Mouse (Mus musculus): ENCODE results near the gene Lamtor1.

The Lamtor1 gene

DNA sequence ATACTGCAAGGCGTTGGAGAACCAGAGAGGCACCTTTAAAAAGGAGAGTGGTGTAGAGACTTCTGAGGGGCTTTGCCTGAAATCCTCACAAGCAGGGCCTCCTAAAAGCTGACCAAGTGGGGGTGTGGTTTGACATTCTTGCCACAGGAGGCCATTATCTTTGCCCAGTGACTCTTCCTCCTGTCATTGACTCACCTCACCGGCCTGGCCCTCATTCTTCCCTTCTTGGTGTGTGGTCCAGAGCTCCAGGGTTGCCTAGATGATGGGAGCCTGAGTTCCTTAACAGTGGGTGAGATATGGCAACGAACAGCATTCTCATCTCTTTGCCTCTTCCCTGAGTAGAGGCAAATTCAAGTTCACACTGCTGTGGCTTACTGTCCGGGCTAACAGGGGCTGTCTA, 50.2 kb downstream of the Lamtor1 start:
- no peak for DNase-seq

DNA sequence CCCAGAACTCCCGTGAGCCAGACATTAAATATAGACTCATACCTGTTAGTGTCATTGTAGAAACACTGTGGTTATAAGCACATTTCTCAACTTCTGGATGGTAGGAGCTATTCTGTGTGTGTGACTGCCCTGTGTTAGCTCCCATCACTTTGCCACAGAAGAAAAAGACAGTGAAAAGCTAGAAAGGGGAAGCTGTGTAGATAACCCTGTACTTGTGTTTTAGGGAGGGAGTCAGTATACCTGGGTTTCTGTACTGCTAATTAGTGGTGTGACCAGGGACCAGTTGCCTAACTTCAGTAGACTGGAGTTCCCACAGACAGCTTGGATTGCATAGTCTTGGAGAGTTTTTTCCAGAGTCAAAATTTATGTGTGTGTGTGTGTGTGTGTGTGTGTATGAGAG, 50.8 kb downstream of the Lamtor1 start:
- DNase-seq: no peak

DNA sequence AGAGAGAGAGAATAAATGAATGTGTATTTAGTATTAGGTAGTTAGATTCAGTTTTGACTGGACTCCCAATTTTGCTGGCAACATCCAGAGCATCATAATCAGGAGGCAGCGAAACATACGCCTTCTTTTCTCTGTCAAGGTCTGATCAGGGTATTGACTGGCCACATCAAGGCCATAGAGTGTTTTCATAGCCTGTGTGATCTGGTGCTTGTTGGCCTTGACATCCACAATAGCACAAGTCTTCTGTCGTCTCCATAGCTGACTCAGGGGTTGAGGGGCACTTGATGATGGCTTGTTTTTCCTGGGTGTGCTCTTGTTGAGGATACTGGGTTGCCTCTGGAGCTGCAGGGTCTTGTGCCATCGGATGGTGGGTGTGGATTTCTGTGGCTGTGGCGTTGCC, 51.2 kb downstream of the Lamtor1 start:
- DNase-seq: no peak

DNA sequence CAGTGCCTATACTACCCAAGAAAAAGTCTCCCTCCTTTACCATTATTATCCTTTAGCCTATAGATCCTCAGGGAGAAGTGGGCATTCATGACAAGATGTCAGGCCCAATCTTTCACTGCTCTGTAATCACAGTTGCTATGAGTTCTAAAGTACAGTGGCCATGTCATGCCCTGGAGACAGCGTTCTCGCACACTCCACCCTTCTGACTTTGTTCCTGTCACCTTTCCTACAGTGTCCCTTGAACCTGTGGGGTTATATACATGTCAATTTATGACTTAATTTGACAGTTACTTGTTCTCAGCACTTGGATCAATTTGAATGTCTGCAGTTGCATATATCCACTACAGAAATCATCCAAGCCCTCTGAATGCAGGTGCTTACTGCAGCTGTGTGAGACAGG, 57.1 kb downstream of the Lamtor1 start:
- no peak for DNase-seq

DNA sequence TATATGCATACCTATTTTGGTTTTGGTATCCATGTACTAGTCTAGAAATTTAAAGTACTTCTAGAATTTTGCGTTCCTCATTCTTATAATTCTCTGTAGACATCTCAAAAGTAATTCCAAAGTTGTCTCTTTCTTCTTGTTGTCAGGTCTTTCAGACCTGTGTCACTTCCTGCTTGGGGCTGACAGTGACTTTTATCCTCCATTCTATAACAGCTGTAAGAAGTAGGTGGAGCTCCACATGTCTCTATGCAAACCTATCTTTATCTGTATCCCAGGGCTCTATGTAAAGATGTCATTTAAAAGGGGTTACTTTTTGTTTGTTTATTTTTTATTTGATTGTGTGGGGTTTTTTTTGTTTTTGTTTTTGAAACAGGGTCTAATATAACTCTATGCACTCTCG, 57.9 kb downstream of the Lamtor1 start:
- DNase-seq: no peak

DNA sequence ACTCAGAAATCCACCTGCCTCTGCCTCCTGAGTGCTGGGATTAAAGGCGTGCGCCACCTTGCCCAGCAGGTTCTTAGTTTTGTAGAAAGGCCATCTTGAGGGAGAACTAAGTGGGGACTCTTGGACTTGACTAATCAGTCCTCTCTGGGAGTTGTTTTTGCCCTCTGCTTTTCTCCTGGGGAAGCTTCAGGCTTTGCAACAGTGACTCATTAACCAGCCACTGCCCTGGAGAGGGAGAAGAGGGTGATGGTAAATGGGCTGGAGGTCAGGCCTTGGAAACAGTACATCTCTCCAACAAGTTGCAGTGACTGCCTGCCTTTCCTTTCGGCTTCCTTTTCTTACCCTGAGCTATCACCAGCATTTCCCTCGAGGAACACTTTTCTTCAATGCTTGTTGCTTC, 58.8 kb downstream of the Lamtor1 start:
- no peak for DNase-seq

DNA sequence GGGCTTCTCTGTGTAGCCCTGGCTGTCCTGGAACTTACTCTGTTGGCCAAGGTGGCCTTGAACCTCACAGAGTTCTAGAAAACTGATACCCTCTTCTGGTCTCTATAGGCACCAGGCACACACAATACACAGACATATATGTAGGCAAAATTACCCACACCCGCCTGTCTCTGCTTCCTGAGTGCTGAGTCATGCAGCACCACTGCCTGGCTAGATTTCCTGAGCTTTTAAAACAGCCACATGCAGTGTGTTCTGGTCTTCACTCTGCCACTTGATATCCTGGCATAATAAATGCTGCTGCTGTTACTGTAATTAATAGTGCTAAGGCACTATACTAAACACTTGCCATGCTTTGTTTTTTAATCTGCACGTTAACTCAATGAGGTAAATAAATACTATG, 59.9 kb downstream of the Lamtor1 start:
- no peak for DNase-seq

DNA sequence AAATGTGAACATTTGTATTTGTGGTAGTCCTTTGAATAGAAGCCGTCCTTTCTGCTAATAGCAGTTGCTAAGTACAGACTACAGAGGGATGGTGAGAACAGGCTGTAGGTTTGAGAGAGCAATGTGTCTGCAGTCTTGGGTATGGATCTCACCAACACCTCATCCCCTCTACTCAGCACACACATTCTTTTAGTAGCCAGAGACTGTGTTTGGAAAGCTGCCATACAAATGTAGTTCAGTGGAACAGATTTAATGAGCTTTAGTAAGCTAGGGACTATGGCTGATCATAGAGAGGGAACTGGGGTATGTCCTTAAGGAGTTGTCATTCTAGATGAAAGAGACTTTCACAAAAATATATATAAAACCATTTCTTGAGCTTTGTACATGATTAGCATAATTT, 61.6 kb downstream of the Lamtor1 start:
- no peak for DNase-seq

DNA sequence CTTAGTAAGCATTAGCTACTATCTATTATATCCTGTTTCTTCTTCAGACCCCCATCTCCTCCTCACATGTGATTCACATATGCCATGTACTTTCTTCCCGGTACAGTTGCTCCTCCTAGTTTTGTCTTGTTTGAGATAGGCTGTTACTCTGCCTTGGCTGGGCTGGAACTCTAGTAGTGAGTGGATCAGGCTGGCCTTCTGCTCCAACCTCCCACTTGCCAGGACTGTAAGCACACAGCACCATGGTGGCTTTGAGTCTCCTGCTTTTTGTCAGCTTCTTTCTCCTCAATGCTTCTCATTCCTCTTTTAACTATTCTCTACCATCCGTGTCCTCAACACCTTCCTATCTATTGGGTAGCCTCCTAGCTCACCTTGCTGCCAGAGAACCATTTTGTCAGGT, 63.0 kb downstream of the Lamtor1 start:
- no peak for DNase-seq

DNA sequence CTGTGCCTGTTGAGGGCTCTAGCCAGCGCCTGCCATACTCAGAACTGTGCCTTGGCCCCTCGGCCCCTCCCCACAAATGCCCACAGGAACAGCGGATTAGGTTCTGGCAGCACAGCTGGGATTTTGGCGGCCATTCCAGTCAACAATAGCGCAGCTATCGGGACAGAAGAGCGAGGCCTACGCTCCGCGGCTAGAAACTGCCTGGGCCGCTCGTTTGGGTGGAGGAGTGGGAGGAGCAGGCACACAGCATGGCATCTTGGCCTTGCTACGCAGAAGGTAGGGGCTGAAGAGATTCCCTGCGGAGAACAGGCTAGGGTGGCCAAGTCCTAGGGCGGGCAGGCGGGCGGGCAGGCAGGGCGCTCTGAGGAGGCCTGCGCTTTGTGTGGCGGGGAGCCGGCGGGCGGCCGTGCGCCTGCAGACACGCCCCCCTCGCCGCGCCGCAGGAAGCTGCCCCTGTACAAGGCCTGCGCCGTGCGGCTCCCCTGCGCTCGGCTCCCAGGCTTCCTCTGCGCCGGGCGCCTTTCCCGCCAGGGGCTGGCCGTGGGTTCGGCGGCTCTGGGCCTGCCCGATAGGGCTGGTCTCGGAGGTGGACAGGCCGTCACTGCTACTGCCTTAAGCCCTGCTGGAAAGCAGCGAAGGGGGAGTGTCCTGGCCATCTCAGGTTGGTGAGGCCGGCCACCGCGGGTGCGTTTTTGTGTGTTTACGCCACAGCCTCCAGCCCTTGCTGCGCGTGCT, 64.2 kb downstream of the Lamtor1 start:
- DNase-seq: peak; percentile 89

DNA sequence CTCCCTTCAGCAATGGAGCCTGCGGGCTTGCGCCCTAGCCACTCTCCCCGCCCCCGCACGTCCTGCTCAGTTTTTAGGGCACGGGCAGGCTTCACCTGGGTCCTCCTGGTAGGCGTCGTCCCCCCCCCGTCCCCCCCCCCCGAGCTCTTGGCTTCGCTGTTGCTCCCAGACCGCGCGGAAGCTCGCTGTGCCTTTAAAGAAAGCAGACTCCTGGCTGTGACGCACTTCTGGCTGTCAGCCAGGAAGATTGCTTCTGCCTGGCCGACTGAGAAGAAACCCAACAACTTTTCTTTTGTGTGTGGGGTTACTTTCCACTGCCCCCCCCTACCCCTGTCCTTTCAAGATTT, 64.7 kb downstream of the Lamtor1 start:
- peak; percentile 98 for DNase-seq

DNA sequence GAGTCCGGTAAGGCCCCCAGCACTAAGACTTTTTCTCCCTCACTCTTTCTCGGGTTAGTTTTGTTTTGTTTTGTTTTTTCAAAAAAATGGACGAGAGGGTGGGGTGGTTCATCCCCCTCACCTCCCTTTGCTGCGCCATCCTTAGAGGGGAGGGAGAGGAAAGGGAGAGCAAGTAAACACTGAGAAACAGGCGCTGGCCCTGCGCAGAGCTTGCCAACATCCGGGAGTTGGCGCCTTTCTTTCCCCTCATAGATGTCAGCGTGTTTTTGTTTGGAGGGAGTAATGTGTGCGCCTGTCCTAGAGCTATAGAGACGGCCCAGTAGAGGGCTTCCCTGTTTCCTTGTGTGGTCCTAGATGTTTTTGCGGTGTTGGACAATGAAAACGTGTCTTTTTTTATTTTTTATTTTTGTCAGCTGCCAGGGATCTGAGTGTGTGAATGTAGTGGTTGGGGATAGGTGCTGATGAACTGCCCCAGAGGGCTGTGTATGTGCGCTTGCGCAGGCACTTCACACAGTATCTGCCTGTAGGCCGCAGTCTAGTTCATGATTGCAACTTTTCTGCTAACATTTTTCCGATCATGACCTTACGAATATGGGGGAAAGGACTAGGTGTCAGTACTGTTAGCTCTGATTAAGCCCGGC, 65.2 kb downstream of the Lamtor1 start:
- peak; percentile 90 for DNase-seq

DNA sequence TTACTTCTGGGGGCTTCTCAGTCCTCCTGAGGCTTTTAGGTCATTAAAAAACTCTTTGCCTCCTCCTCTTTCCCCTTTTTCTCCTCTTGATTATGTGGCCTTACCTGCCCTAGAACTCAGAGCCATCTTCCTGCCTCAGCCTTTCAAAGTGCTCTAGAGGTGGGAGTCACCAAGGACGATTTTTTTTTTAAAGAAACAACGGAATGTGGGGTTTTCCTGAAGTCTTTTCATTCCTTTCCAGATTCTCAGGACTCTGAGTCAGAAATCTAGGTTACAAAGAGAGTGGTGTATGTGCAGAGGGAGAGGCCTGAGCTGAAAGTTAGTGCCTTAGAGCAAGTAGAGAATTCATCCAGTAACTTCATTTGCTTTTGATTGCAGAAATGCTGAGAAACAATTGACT, 66.0 kb downstream of the Lamtor1 start:
- no peak for DNase-seq

DNA sequence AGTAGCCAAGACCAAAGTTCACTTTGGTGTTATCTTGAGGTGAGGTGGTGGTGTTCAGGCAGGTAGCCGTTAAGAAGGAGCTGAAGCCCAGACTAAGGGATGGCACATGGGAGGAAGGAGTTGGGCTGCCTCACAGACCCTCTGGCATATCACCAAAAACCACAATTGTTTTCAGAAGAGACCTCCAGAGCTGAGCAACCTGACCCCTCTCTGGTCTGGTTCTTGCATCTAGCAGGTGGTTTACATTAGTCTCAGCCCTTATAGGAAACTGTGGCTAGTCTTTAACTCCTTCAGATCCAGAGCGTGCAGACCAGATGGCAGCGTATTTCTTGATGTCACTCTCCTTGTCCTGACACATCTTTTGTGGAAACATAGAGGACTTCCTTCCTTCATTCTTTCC, 68.0 kb downstream of the Lamtor1 start:
- no peak for DNase-seq

DNA sequence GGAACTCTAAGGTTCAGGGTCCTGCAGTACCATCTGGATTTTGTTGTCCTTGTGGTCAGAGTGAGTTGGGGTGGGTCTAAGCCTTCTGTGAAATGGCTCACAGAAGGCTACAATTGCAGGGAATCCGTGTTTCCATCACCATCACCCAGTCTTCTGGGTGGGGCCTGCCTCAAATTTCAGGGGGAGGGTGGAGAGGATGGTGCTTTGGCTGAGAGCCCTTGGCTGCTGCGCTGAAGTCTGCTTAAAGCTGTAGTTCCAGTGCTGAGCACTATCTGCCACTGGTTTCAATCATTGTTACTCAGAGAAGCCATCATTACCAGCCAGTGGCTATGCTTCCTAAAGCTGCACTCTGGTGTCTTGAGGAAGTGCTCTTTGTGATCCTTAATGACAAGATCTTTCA, 68.8 kb downstream of the Lamtor1 start:
- peak; percentile 65 for DNase-seq

Data from lung, postnatal 36 days (tissue).